Mouse (Mus musculus) cerebellum, postnatal 4 days (tissue): ENCODE measurements around the gene Olfr1020.

Experiments
- DNase-seq, 2 experiments: peaks; one replicate each; pipeline ENCODE4 v3.0.0; 2022; ENCODE audit warnings: low spot score in 2 of 2, mixed read lengths in 1 of 2

The Olfr1020 gene

DNA sequence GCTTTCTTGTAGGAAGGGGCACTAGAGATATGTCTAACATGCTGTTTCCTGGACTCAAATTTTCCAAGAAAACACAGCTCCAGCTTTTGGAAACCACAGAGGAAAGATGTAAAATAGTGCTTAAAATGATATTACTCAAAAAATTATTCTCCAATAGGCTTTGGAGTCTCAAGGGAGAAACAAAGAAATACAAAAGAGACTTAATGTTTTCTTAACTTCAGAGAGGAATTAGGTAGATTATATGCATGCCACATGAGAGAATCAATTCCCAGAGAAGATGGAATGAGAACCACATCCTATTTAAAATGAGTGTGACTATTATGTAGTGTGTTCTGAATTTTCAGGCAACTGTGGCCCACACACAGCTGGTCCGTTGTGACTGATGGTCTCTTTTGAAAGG, at the start of gene Olfr1020:
TSS of gene Olfr1020 (plus strand) at position 301 of the 400 bp plus-strand sequence.
- no peak for DNase-seq

DNA sequence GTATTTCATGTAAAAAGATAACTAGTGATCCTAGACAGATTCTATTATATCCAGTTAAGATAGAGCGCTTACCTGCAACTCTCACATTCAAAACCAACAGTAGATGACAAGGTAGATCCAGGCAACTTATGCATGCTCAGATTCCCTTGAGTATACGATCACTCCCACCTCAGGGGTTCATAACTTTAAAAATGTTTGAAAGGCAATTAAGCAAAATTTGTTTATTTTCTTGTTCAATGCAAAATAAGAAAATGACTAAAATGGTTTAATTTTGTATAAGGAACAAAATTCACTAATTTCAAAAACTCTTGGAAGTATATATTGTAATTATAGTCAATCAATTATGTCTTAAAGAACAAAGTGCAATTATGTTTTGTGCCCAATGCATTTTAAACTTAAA, 44.4 kb upstream of the Olfr1020 start, which contains the start of gene Olfr1016:
TSS of gene Olfr1016 (minus strand) at position 101 of the 400 bp plus-strand sequence.
- DNase-seq = no peak

DNA sequence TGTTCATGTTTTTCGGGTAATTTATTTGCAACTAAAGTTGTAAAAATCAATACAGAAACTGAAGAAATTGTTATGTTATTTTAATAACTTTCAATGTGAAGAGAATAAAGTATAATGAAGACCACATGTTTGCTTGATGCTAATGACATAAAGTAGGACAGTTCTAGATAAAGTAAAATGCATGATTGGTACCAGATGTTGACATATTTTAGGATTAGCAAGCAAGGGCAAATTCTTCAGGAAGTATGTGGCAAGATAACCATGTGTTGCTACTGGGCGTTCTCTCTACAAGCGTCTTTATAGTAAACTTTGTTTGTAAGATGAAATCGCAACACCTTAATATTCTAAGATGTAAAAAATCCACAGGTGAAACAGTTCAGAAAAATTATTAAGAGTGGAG, 42.3 kb upstream of the Olfr1020 start:
- DNase-seq = no peak

DNA sequence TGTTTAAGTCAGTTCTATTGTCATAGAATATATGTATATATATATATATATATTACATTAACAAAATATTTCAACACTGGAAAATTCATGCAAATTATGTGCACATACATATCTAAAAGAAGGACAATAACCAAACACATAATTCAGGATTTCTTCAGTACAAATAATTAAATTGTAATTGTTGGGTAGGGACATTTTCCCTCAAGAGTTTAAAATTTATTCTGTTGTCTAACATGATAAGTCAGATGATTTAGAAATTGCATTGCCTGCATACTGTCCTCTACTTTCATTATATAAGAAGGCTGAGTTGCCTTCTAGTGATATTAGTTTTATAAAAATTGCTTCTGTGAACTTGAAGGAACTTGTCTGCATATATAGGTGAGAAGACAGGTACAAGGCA, 28.7 kb upstream of the Olfr1020 start, which contains the start of gene Olfr1018:
TSS of gene Olfr1018 (plus strand) at position 301 of the 400 bp plus-strand sequence.
- no peak for DNase-seq

DNA sequence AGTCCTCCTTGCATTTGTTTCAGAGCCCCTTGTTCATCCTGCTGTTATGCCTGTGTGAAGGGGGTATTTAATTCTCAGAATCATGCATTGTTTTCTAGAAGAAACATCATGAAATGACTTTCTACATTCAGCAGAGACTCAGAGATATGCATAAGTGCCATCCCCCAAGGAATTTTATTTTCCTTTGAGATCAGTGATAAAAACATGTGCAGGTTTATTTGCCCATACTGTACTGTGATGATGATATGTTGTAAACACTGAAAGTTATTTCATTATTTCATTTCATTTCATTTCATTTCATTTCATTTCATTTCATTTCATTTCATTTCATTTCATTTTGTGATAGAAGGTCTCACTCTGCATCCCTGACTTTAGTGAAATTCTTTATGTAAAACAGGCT, 1.4 kb upstream of the Olfr1020 start, which contains the start of gene Olfr1019:
TSS of gene Olfr1019 (minus strand) at position 101 of the 400 bp plus-strand sequence.
- DNase-seq = no peak

DNA sequence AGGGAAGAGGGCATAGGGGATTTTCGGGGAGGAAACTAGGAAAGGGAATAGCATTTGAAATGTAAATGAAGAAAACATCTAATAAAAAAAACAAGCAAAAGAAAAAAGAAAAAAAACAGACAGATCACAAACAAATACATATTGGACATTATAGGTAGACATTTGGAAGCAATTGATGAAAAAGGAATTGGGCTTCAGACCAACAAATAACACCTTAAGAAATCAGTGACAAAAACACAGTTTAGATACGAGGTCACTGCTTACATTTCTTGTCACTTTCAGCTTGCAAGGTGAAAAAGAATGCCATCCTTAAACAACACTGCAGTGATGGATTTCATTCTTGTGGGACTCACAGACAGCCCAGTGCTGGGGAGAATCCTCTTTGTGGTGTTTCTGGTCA, 21.5 kb downstream of the Olfr1020 start, which contains the start of gene Olfr1022:
TSS of gene Olfr1022 (plus strand) at position 301 of the 400 bp plus-strand sequence.
- DNase-seq = no peak

DNA sequence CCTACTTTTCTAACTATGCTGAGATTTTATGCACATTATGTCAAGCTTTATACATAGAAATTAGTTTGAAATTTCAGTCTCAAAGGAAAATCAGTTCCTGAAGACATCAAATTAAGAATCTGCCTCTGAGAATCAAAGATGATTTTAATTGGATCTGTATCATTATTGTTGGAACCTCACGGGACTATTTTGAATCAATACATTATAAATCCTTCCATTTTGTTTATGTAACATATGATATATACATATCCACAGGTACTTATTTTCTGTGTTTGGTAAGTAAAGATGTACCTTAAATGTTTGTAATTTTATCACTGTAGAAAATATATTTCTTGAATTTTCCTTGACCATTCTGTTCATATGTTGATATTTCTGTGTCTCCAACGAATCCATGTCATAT, 38.5 kb downstream of the Olfr1020 start, which contains the start of gene Olfr1023:
TSS of gene Olfr1023 (plus strand) at position 301 of the 400 bp plus-strand sequence.
- DNase-seq = no peak
